Mouse (Mus musculus): ENCODE measurements at regions not wholly inside any gene's neighbourhood (a gene's known extent, or its start where the extent isn't known, plus 50 kb on each side); places are given as distances from the start of the nearest gene placed in this dataset.

GRCm38 (mm10) chr9:120657786-120658185 lies 86.5 kb downstream of the Rpl14 start:
- no peak for TF ChIP-seq CTCF (conservative IDR thresholded peaks at IDR 0.05; ENCODE audit: low read length)
- no peak for TF ChIP-seq NANOG (IDR thresholded peaks at IDR 0.05; ENCODE audit: borderline replicate concordance, low read length)

All from E14TG2a.4 (cell line).